Mouse (Mus musculus): Measurements from ENCODE around the gene Mctp1. TPM values are rescaled to one million over a fixed set of nuclear protein-coding genes. Genes with fewer than 3 reads are reported as not detected.
"Not testable (repeated sequence)": the region's sequence is repeated elsewhere in the genome, so short reads cannot be mapped to it uniquely, and the experiment has no call there.

Mctp1 gene
- polyA plus RNA-seq, 1 experiment from 2014 or later = 0.70 TPM

- Histone ChIP-seq H3K36me3 (no peaks in the 10 kb centered on the region), H3K4me2 (replicated peaks) (no peak overlapping the region), H3K4me3 (no peak overlapping the region), H3K9me3 (no peaks in the 10 kb centered on the region), H3K4me1 (no peaks in the 10 kb centered on the region), H3K27me3 (no peaks in the 10 kb centered on the region), H3K9ac (no peak overlapping the region), H3K27ac (no peak overlapping the region)
- WGBS = 85% methylated on average over 4 of the region's 4 CpGs
- no peak for ATAC-seq (ENCODE audit: insufficient number of reproducible peaks, insufficient read depth, low FRiP score, low TSS enrichment)
Observed at GRCm38 (mm10) chr13:76895770-76896456, 511.6 kb downstream of the Mctp1 start.

- ATAC-seq (ENCODE audit: insufficient number of reproducible peaks, insufficient read depth, low FRiP score, low TSS enrichment) = no peak
- Histone ChIP-seq H3K27ac (no peak overlapping the region), H3K4me2 (replicated peaks) (no peak overlapping the region), H3K27me3 (no peaks in the 10 kb centered on the region), H3K9me3 (no peaks in the 10 kb centered on the region), H3K9ac (no peak overlapping the region), H3K4me3 (no peak overlapping the region), H3K36me3 (no peaks in the 10 kb centered on the region), H3K4me1 (no peaks in the 10 kb centered on the region)
- WGBS = 83% methylated on average over 1 of the region's 1 CpGs
Observed at GRCm38 (mm10) chr13:76896457-76896790, 512.1 kb downstream of the Mctp1 start.

- Histone ChIP-seq H3K9ac (no peak overlapping the region), H3K27ac (no peak overlapping the region), H3K9me3 (no peaks in the 10 kb centered on the region), H3K36me3 (no peaks in the 10 kb centered on the region), H3K4me3 (no peak overlapping the region), H3K4me2 (replicated peaks) (no peak overlapping the region), H3K4me1 (no peaks in the 10 kb centered on the region), H3K27me3 (no peaks in the 10 kb centered on the region)
- no peak for ATAC-seq (ENCODE audit: insufficient number of reproducible peaks, insufficient read depth, low FRiP score, low TSS enrichment)
- 85% methylated on average over 1 of the region's 1 CpGs for WGBS
Observed at GRCm38 (mm10) chr13:76918321-76918720, 534.0 kb downstream of the Mctp1 start.

- 48% methylated on average over 1 of the region's 1 CpGs for WGBS
- no peak for ATAC-seq (ENCODE audit: insufficient number of reproducible peaks, insufficient read depth, low FRiP score, low TSS enrichment)
- Histone ChIP-seq H3K4me1 (no peaks in the 10 kb centered on the region; the same call in 1 of the 2 replicates), H3K4me3 (no peak overlapping the region), H3K27ac (no peak overlapping the region), H3K4me2 (replicated peaks) (no peak overlapping the region), H3K9ac (no peak overlapping the region), H3K27me3 (no peaks in the 10 kb centered on the region), H3K36me3 (no peaks in the 10 kb centered on the region), H3K9me3 (no peaks in the 10 kb centered on the region)
Observed at GRCm38 (mm10) chr13:76926851-76927250, 542.5 kb downstream of the Mctp1 start.

- no peaks in the 10 kb centered on the region for H3K27me3 ChIP-seq
- no peak overlapping the region for H3K27ac ChIP-seq
- H3K4me1 ChIP-seq = no peaks in the 10 kb centered on the region; the same call in 1 of the 2 replicates
- 14% methylated on average over 5 of the region's 5 CpGs for WGBS
- H3K4me3 ChIP-seq = no peak overlapping the region
- H3K4me2 ChIP-seq (replicated peaks) = no peak overlapping the region
- H3K36me3 ChIP-seq = no peaks in the 10 kb centered on the region
- no peaks in the 10 kb centered on the region for H3K9me3 ChIP-seq
- ATAC-seq (ENCODE audit: insufficient number of reproducible peaks, insufficient read depth, low FRiP score, low TSS enrichment) = no peak
- no peak overlapping the region for H3K9ac ChIP-seq
Observed at GRCm38 (mm10) chr13:76927875-76928440, 543.6 kb downstream of the Mctp1 start.

- no peaks in the 10 kb centered on the region for H3K9me3 ChIP-seq
- H3K4me3 ChIP-seq = no peak overlapping the region
- H3K4me2 ChIP-seq (replicated peaks) = no peak overlapping the region
- no peak for ATAC-seq (ENCODE audit: insufficient number of reproducible peaks, insufficient read depth, low FRiP score, low TSS enrichment)
- no peaks in the 10 kb centered on the region for H3K27me3 ChIP-seq
- no peak overlapping the region for H3K27ac ChIP-seq
- 60% methylated on average over 3 of the region's 3 CpGs for WGBS
- no peaks in the 10 kb centered on the region for H3K36me3 ChIP-seq
- no peaks in the 10 kb centered on the region; the same call in 1 of the 2 replicates for H3K4me1 ChIP-seq
- no peak overlapping the region for H3K9ac ChIP-seq
Observed at GRCm38 (mm10) chr13:76929152-76929551, 544.8 kb downstream of the Mctp1 start.

GRCm38 (mm10) chr13:76932933-76933332 is 548.6 kb downstream of the Mctp1 start:
- WGBS = 50% methylated on average over 5 of the region's 5 CpGs

GRCm38 (mm10) chr13:76949234-76949633 is 564.9 kb downstream of the Mctp1 start:
- H3K9me3 ChIP-seq = no peaks in the 10 kb centered on the region
- no peaks in the 10 kb centered on the region for H3K27me3 ChIP-seq
- no peak overlapping the region for H3K27ac ChIP-seq
- no peak for ATAC-seq (ENCODE audit: insufficient number of reproducible peaks, insufficient read depth, low FRiP score, low TSS enrichment)
- no peak overlapping the region for H3K4me2 ChIP-seq (replicated peaks)
- H3K4me3 ChIP-seq = no peak overlapping the region
- no peaks in the 10 kb centered on the region for H3K4me1 ChIP-seq
- H3K36me3 ChIP-seq = no peaks in the 10 kb centered on the region
- no peak overlapping the region for H3K9ac ChIP-seq

More at GRCm38 (mm10) chr13:76932933-76933332, 548.6 kb downstream of the Mctp1 start:
- Histone ChIP-seq H3K4me3 (no peak overlapping the region), H3K27ac (no peak overlapping the region), H3K4me1 (no peaks in the 10 kb centered on the region), H3K9me3 (no peaks in the 10 kb centered on the region), H3K4me2 (replicated peaks) (no peak overlapping the region), H3K9ac (no peak overlapping the region), H3K27me3 (no peaks in the 10 kb centered on the region), H3K36me3 (no peaks in the 10 kb centered on the region)
- no peak for ATAC-seq (ENCODE audit: insufficient number of reproducible peaks, insufficient read depth, low FRiP score, low TSS enrichment)

GRCm38 (mm10) chr13:76967588-76967987 is 583.3 kb downstream of the Mctp1 start:
- peaks cover 3% of the 10 kb centered on the region; the same call in 1 of the 2 replicates for H3K4me1 ChIP-seq
- H3K4me3 ChIP-seq = no peak overlapping the region
- H3K9ac ChIP-seq = no peak overlapping the region
- H3K27me3 ChIP-seq = no peaks in the 10 kb centered on the region
- no peaks in the 10 kb centered on the region for H3K36me3 ChIP-seq
- H3K27ac ChIP-seq = no peak overlapping the region
- no peak overlapping the region for H3K4me2 ChIP-seq (replicated peaks)
- H3K9me3 ChIP-seq = no peaks in the 10 kb centered on the region
- no peak for ATAC-seq (ENCODE audit: insufficient number of reproducible peaks, insufficient read depth, low FRiP score, low TSS enrichment)

- 0% methylated on average over 2 of the region's 2 CpGs for whole genome bisulfite sequencing
Observed at GRCm38 (mm10) chr13:76969386-76969785, 585.1 kb downstream of the Mctp1 start.

GRCm38 (mm10) chr13:76971046-76971445 is 586.7 kb downstream of the Mctp1 start:
- H3K9ac ChIP-seq; H3K4me1 ChIP-seq; H3K36me3 ChIP-seq; H3K4me3 ChIP-seq; H3K4me2 ChIP-seq (replicated peaks); H3K9me3 ChIP-seq; H3K27ac ChIP-seq; ATAC-seq (ENCODE audit: insufficient number of reproducible peaks, insufficient read depth, low FRiP score, low TSS enrichment); H3K27me3 ChIP-seq: not testable (repeated sequence)
- 88% methylated on average over 3 of the region's 3 CpGs for WGBS

More at GRCm38 (mm10) chr13:76969386-76969785, 585.1 kb downstream of the Mctp1 start:
- no peaks in the 10 kb centered on the region for H3K36me3 ChIP-seq
- peaks cover 3% of the 10 kb centered on the region; the same call in 1 of the 2 replicates for H3K4me1 ChIP-seq
- H3K4me3 ChIP-seq = no peak overlapping the region
- no peak for ATAC-seq (ENCODE audit: insufficient number of reproducible peaks, insufficient read depth, low FRiP score, low TSS enrichment)
- H3K27me3 ChIP-seq = no peaks in the 10 kb centered on the region
- H3K9me3 ChIP-seq = no peaks in the 10 kb centered on the region
- no peak overlapping the region for H3K27ac ChIP-seq
- H3K9ac ChIP-seq = no peak overlapping the region
- H3K4me2 ChIP-seq (replicated peaks) = no peak overlapping the region

GRCm38 (mm10) chr13:77002628-77003027 is 618.3 kb downstream of the Mctp1 start:
- no peaks in the 10 kb centered on the region for H3K9me3 ChIP-seq
- H3K4me2 ChIP-seq (replicated peaks) = no peak overlapping the region
- no peak overlapping the region for H3K4me3 ChIP-seq
- no peaks in the 10 kb centered on the region for H3K27me3 ChIP-seq
- 15% methylated on average over 3 of the region's 3 CpGs for WGBS
- no peaks in the 10 kb centered on the region for H3K36me3 ChIP-seq
- no peak overlapping the region for H3K9ac ChIP-seq
- H3K27ac ChIP-seq = no peak overlapping the region
- 0 out of 2 replicates have a peak, but pooled peaks cover 3% of the 10 kb centered on the region for H3K4me1 ChIP-seq
- no peak for ATAC-seq (ENCODE audit: insufficient number of reproducible peaks, insufficient read depth, low FRiP score, low TSS enrichment)

All from embryonic facial prominence, embryonic 12.5 days (tissue).